Mouse (Mus musculus) spleen, adult 2 months (tissue): ENCODE measurements at regions not wholly inside any gene's neighbourhood (a gene's known extent, or its start where the extent isn't known, plus 50 kb on each side); places are given as distances from the start of the nearest gene placed in this dataset.

Experiments
- CTCF ChIP-seq: fragments of 200-500 bp; IDR thresholded peaks from 2 replicates; pipeline ENCODE4 v1.5.1; 2011; ENCODE audit warnings: mild to moderate bottlenecking, inconsistent platforms; ENCODE audit not compliant: insufficient read depth, insufficient read length, insufficient replicate concordance; ENCODE audit errors: extremely low read depth
- POLR2A ChIP-seq: fragments of 200-500 bp; IDR thresholded peaks from 2 replicates; pipeline ENCODE4 v1.6.1; 2011; ENCODE audit warnings: low read depth, low read length, inconsistent platforms

DNA sequence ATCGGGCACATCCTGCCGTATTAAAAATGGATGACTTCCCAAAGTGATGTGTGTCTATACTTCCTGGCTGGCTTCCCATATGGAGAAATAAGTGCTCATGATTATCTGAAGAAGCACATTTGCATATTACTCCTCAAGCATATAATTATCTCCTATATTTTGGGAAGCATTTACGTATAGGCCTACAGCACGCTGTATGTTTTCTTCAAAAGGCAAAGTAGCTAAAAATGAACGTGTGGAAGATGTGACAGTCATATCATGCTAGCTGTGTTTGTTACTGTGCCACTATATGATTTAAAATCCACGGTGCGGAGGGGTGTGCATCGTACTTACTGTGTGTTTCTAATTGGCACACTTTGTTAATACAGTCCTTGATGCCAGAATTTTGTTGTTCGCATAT, 242.7 kb downstream of the Antxr2 start:
- no peak for TF ChIP-seq CTCF
- no peak for TF ChIP-seq POLR2A
